Mouse (Mus musculus): ENCODE data around the gene Mrps18c.

- no peak for TF ChIP-seq EP300 (IDR thresholded peaks at IDR 0.05; ENCODE audit: low read depth)
- no peak for TF ChIP-seq CTCF (IDR thresholded peaks at IDR 0.05; ENCODE audit: low read depth)
Observed at GRCm38 (mm10) chr5:100826531-100826930, 28.1 kb downstream of the Mrps18c start.
